Mouse (Mus musculus) hindbrain, embryonic 14.5 days (tissue): ENCODE results near the gene Fgfr2. TPM values are rescaled to one million over a fixed set of nuclear protein-coding genes. Genes with fewer than 3 reads are reported as not detected.

Experiments used
- ATAC-seq: fragments of 200-750 bp; cut with Nextera tagmentation; 2 replicates; pipeline ENCODE4 v1.8.0; 2017; ENCODE audit warnings: moderate number of reproducible peaks, mild to moderate bottlenecking, moderate TSS enrichment, moderate library complexity; ENCODE audit not compliant: low FRiP score
- DNase-seq: peaks from one replicate; pipeline ENCODE4 v3.0.0-alpha.2; 2015; ENCODE audit warnings: low spot score
- H3K27ac ChIP-seq: fragments of 300-500 bp; sonication (generic); 2 replicates; pipeline ENCODE4 v1.5.1; 2014; ENCODE audit warnings: mild to moderate bottlenecking, moderate library complexity
- H3K27me3 ChIP-seq: fragments of 300-500 bp; sonication (generic); 2 replicates; pipeline ENCODE4 v1.6.1; 2014; ENCODE audit warnings: mild to moderate bottlenecking, low read length, mixed read lengths; ENCODE audit not compliant: control insufficient read depth, insufficient read depth
- H3K36me3 ChIP-seq: fragments of 300-500 bp; sonication (generic); replicated peaks from 2 replicates; pipeline ENCODE4 v1.6.1; 2014; ENCODE audit not compliant: control insufficient read depth, insufficient read depth
- H3K4me1 ChIP-seq: fragments of 300-500 bp; sonication (generic); replicated peaks from 2 replicates; pipeline ENCODE4 v1.6.1; 2014; ENCODE audit warnings: antibody characterized with exemption, low read length, mixed read lengths; ENCODE audit not compliant: control insufficient read depth, insufficient read depth
- H3K4me2 ChIP-seq: fragments of 300-500 bp; sonication (generic); replicated peaks from 2 replicates; pipeline ENCODE4 v1.6.1; 2014; ENCODE audit warnings: mild to moderate bottlenecking, moderate library complexity
- H3K4me3 ChIP-seq: fragments of 300-500 bp; sonication (generic); replicated peaks from 2 replicates; pipeline ENCODE4 v1.5.1; 2014; ENCODE audit warnings: mild to moderate bottlenecking, low read length
- H3K9ac ChIP-seq: fragments of 300-500 bp; sonication (generic); 2 replicates; pipeline ENCODE4 v1.6.1; 2014
- H3K9me3 ChIP-seq: fragments of 300-500 bp; sonication (generic); 2 replicates; pipeline ENCODE4 v1.6.1; 2016; ENCODE audit warnings: low read length; ENCODE audit not compliant: control insufficient read depth
- WGBS: fragments of 180-500 bp; shearing (Covaris S2); extraction: QIAGEN DNeasy Blood & Tissue Kit; methylation state at CpG from one replicate; pipeline ENCODE4 v1.1.7; 2014; 5-methylcytosine and 5-hydroxymethylcytosine counted together
- polyA plus RNA-seq: library from polyadenylated mRNA; unstranded; fragments of >200 nt; fragmentation: Nextera tagmentation; extraction: Ambion mirVana; gene quantifications from 2 replicates; pipeline ENCODE4 v1.2.1, GENCODE M21; 2014

Gene Fgfr2
- polyA plus RNA-seq, 1 experiment from 2014 or later, result 43.5 TPM

- Histone ChIP-seq H3K27ac (no peak overlapping the region), H3K4me1 (peaks cover 14% of the 10 kb centered on the region; the same call in 1 of the 2 replicates), H3K4me3 (no peak overlapping the region), H3K9me3 (no peaks in the 10 kb centered on the region), H3K36me3 (no peaks in the 10 kb centered on the region), H3K9ac (no peak overlapping the region), H3K27me3 (no peaks in the 10 kb centered on the region), H3K4me2 (no peak overlapping the region)
- WGBS, result 88% methylated on average over 3 of the region's 3 CpGs
- no peak for ATAC-seq
- no peak for DNase-seq
Observed at GRCm38 (mm10) chr7:132493632-132494031, 629.5 kb downstream of the Fgfr2 start.

GRCm38 (mm10) chr7:132491902-132492301, 631.2 kb downstream of the Fgfr2 start:
- no peak overlapping the region for H3K4me2 ChIP-seq
- no peaks in the 10 kb centered on the region for H3K36me3 ChIP-seq
- H3K27ac ChIP-seq, result no peak overlapping the region
- peaks cover 14% of the 10 kb centered on the region; the same call in 1 of the 2 replicates for H3K4me1 ChIP-seq
- no peak overlapping the region for H3K9ac ChIP-seq
- H3K27me3 ChIP-seq, result no peaks in the 10 kb centered on the region
- no peaks in the 10 kb centered on the region for H3K9me3 ChIP-seq
- 94% methylated on average over 7 of the region's 7 CpGs for WGBS
- DNase-seq, result no peak
- no peak for ATAC-seq
- H3K4me3 ChIP-seq, result no peak overlapping the region

GRCm38 (mm10) chr7:132487361-132487760, 635.8 kb downstream of the Fgfr2 start:
- H3K4me2 ChIP-seq, result no peak overlapping the region
- no peak overlapping the region for H3K4me3 ChIP-seq
- no peak overlapping the region for H3K27ac ChIP-seq
- H3K9ac ChIP-seq, result no peak overlapping the region
- ATAC-seq (no peak), DNase-seq (no peak)
- peaks cover 14% of the 10 kb centered on the region; the same call in 1 of the 2 replicates for H3K4me1 ChIP-seq
- H3K27me3 ChIP-seq, result no peaks in the 10 kb centered on the region
- H3K9me3 ChIP-seq, result no peaks in the 10 kb centered on the region
- WGBS, result 63% methylated on average over 6 of the region's 6 CpGs
- no peaks in the 10 kb centered on the region for H3K36me3 ChIP-seq

- no peaks in the 10 kb centered on the region for H3K9me3 ChIP-seq
- no peak for DNase-seq
- 91% methylated on average over 9 of the region's 9 CpGs for WGBS
Observed at GRCm38 (mm10) chr7:132486403-132487178, 636.6 kb downstream of the Fgfr2 start.

GRCm38 (mm10) chr7:132484424-132484823, 638.7 kb downstream of the Fgfr2 start:
- Histone ChIP-seq H3K4me1 (0 out of 2 replicates have a peak, but pooled peaks cover 4% of the 10 kb centered on the region), H3K9ac (no peak overlapping the region), H3K9me3 (no peaks in the 10 kb centered on the region), H3K36me3 (no peaks in the 10 kb centered on the region), H3K27me3 (no peaks in the 10 kb centered on the region), H3K4me3 (no peak overlapping the region), H3K4me2 (no peak overlapping the region), H3K27ac (no peak overlapping the region)
- 65% methylated on average over 5 of the region's 5 CpGs for WGBS
- ATAC-seq, result no peak
- DNase-seq, result no peak

More at GRCm38 (mm10) chr7:132486403-132487178, 636.6 kb downstream of the Fgfr2 start:
- Histone ChIP-seq H3K4me2 (no peak overlapping the region), H3K27me3 (no peaks in the 10 kb centered on the region), H3K36me3 (no peaks in the 10 kb centered on the region), H3K27ac (no peak overlapping the region), H3K4me3 (no peak overlapping the region), H3K9ac (no peak overlapping the region), H3K4me1 (peaks cover 14% of the 10 kb centered on the region; the same call in 1 of the 2 replicates)
- ATAC-seq, result no peak

- H3K9ac ChIP-seq, result no peak overlapping the region
- ATAC-seq (no peak), DNase-seq (no peak)
- H3K4me3 ChIP-seq, result no peak overlapping the region
- no peak overlapping the region for H3K4me2 ChIP-seq
- H3K36me3 ChIP-seq, result no peaks in the 10 kb centered on the region
- no peak overlapping the region for H3K27ac ChIP-seq
- H3K4me1 ChIP-seq, result peaks cover 11% of the 10 kb centered on the region
- H3K27me3 ChIP-seq, result no peaks in the 10 kb centered on the region
- H3K9me3 ChIP-seq, result no peaks in the 10 kb centered on the region
- WGBS, result 56% methylated on average over 4 of the region's 4 CpGs
Observed at GRCm38 (mm10) chr7:132480696-132481306, 642.3 kb downstream of the Fgfr2 start.

- Histone ChIP-seq H3K27me3 (no peaks in the 10 kb centered on the region), H3K27ac (peak overlapping the region; percentile 71), H3K4me3 (no peak overlapping the region), H3K9me3 (no peaks in the 10 kb centered on the region), H3K36me3 (no peaks in the 10 kb centered on the region), H3K4me2 (no peak overlapping the region), H3K9ac (no peak overlapping the region), H3K4me1 (peaks cover 11% of the 10 kb centered on the region)
- ATAC-seq, result no peak; the same call in 1 of the 2 replicates
- WGBS, result 50% methylated on average over 9 of the region's 9 CpGs
- no peak for DNase-seq
Observed at GRCm38 (mm10) chr7:132478295-132478809, 644.8 kb downstream of the Fgfr2 start.

- H3K4me2 ChIP-seq, result no peak overlapping the region
- no peaks in the 10 kb centered on the region for H3K27me3 ChIP-seq
- peaks cover 11% of the 10 kb centered on the region for H3K4me1 ChIP-seq
- no peak overlapping the region for H3K9ac ChIP-seq
- 56% methylated on average over 3 of the region's 3 CpGs for WGBS
- peak overlapping the region; percentile 71 for H3K27ac ChIP-seq
- no peaks in the 10 kb centered on the region for H3K36me3 ChIP-seq
- DNase-seq (no peak), ATAC-seq (no peak)
- no peaks in the 10 kb centered on the region for H3K9me3 ChIP-seq
- no peak overlapping the region for H3K4me3 ChIP-seq
Observed at GRCm38 (mm10) chr7:132477753-132478152, 645.4 kb downstream of the Fgfr2 start.

- Histone ChIP-seq H3K4me1 (peaks cover 11% of the 10 kb centered on the region), H3K4me2 (no peak overlapping the region), H3K36me3 (no peaks in the 10 kb centered on the region), H3K9me3 (no peaks in the 10 kb centered on the region), H3K4me3 (no peak overlapping the region), H3K9ac (no peak overlapping the region), H3K27me3 (no peaks in the 10 kb centered on the region), H3K27ac (no peak overlapping the region)
- no peak for DNase-seq
- 100% methylated on average over 2 of the region's 2 CpGs for WGBS
- no peak for ATAC-seq
Observed at GRCm38 (mm10) chr7:132476491-132476890, 646.7 kb downstream of the Fgfr2 start.
